Mouse (Mus musculus): ENCODE data around the gene Nfib. TPM values are rescaled to one million over a fixed set of nuclear protein-coding genes. Genes with fewer than 3 reads are reported as not detected.
A peak's percentile ranks its signal among the peaks of the same experiment; 100 is the strongest.

Gene Nfib
- polyA plus RNA-seq, 2 experiments: 1.7 to 2.6 TPM

DNA sequence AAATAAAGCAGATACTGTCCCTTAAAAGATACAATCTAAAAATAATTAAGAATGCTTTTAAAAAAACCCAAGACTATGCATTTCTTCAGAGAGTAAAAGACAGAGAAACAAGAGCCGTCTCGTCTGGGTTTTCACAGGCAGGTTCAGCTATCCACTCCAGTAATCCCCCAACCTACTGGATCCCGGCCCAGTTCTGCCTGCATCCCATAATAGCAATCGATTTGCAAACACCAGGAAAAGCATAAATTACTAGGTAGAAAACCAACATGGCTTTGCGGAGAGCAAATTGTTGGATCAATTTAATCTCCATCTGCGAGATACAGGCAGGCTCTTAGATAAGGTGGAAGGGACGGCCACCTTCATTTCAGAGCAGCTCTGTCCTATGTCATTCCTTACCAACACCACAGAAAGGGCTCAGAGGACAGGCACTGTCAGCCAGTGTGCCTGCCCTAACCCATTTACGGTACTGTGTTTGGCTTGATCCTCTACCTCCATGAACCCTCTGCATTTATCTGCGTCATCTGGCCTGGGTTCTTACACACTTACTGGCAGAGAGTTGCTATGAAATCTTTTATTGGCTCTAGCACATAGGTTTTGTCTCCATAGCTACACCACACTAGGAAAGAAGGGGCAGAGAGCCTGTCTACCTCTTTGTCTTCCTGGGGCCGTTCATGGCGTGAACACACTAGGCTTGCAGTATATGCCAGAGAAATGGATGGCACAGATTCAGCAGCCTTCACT, 321.4 kb downstream of the Nfib start:
- no peak for ATAC-seq (ENCODE audit: insufficient read depth)
- 66% methylated on average over 11 of the region's 11 CpGs for WGBS (ENCODE audit: insufficient replicate concordance)
- Histone ChIP-seq H3K27ac (no peak overlapping the region), H3K9ac (replicated peaks) (no peak overlapping the region), H3K4me1 (replicated peaks; ENCODE audit: control insufficient read depth in 2 of 2, insufficient read depth in 2 of 2, low read length in 1 of 2) (peaks cover 0 to 6% of the 10 kb centered on the region in 2 experiments; a peak in 2 of 4 replicates), H3K27me3 (ENCODE audit: control insufficient read depth, insufficient read depth, low read length) (no peaks in the 10 kb centered on the region), H3K4me2 (ENCODE audit: low read depth) (no peak overlapping the region), H3K9me3 (ENCODE audit: control insufficient read depth, low read length) (no peaks in the 10 kb centered on the region), H3K4me3 (ENCODE audit: insufficient read depth in 1 of 2, low read depth in 2 of 2, low read length in 2 of 2) (no peak overlapping the region), H3K36me3 (replicated peaks; ENCODE audit: control insufficient read depth, insufficient read depth, low read depth) (no peaks in the 10 kb centered on the region)
- no peak for DNase-seq (ENCODE audit: low read depth in 3 of 3, low spot score in 3 of 3)
- no peak for TF ChIP-seq CTCF (IDR thresholded peaks at IDR 0.05; ENCODE audit: low read depth)
- TF ChIP-seq EP300 (IDR thresholded peaks at IDR 0.05; ENCODE audit: low read depth): no peak

DNA sequence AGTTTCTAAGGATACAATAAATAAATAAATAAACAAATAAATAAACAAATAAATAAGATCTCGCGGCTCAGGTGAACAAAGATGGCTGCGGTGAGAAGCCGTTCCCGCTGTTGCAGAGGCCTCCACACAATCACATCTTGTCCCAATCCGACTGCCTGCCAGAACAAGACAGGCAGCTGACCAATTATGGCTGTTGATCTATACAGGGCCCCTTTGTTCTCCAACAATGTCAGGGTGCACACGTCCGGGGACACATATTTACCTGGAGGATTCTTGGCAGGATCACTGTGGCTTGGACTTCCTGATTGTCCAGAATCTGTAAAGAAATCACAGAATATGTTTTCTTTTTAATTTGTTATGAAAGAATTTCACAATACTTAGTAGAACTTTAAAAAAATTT, 322.2 kb downstream of the Nfib start:
- no peaks in the 10 kb centered on the region for H3K27me3 ChIP-seq (ENCODE audit: control insufficient read depth, insufficient read depth, low read length)
- no peak overlapping the region for H3K27ac ChIP-seq
- H3K9ac ChIP-seq (replicated peaks): no peak overlapping the region
- ATAC-seq (ENCODE audit: insufficient read depth) (no peak), DNase-seq (ENCODE audit: low read depth in 3 of 3, low spot score in 3 of 3) (no peak)
- peaks cover 0 to 6% of the 10 kb centered on the region in 2 experiments; a peak in 2 of 4 replicates for H3K4me1 ChIP-seq (replicated peaks; ENCODE audit: control insufficient read depth in 2 of 2, insufficient read depth in 2 of 2, low read length in 1 of 2)
- TF ChIP-seq CTCF (IDR thresholded peaks at IDR 0.05; ENCODE audit: low read depth) (no peak), EP300 (IDR thresholded peaks at IDR 0.05; ENCODE audit: low read depth) (no peak)
- H3K36me3 ChIP-seq (replicated peaks; ENCODE audit: control insufficient read depth, insufficient read depth, low read depth): no peaks in the 10 kb centered on the region
- H3K9me3 ChIP-seq (ENCODE audit: control insufficient read depth, low read length): no peaks in the 10 kb centered on the region
- H3K4me2 ChIP-seq (ENCODE audit: low read depth): no peak overlapping the region
- WGBS (ENCODE audit: insufficient replicate concordance): 65% methylated on average over 8 of the region's 8 CpGs
- no peak overlapping the region for H3K4me3 ChIP-seq (ENCODE audit: insufficient read depth in 1 of 2, low read depth in 2 of 2, low read length in 2 of 2)

DNA sequence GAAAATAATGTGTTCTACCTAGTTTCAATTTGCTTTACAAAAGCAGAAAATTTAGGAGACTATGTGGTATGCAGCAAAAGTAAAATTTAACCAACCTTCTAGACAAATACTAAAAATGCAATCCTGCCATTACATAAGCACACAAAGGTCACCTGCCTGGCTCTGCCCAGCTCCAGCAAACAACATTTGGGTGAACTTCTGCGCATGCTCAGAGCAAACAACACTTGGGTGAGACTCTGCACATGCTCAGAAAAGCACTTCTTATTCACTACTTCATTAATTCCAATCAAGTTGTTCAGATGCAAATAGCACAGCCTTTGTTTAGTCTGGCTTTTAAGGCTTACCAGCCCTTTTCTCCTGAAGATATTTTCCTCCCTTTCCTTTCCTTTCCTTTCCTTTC, 323.8 kb downstream of the Nfib start:
- Histone ChIP-seq H3K4me2 (ENCODE audit: low read depth) (no peak overlapping the region), H3K27ac (no peak overlapping the region), H3K27me3 (ENCODE audit: control insufficient read depth, insufficient read depth, low read length) (no peaks in the 10 kb centered on the region), H3K4me3 (ENCODE audit: insufficient read depth in 1 of 2, low read depth in 2 of 2, low read length in 2 of 2) (no peak overlapping the region), H3K9ac (replicated peaks) (no peak overlapping the region), H3K9me3 (ENCODE audit: control insufficient read depth, low read length) (no peaks in the 10 kb centered on the region), H3K36me3 (replicated peaks; ENCODE audit: control insufficient read depth, insufficient read depth, low read depth) (no peaks in the 10 kb centered on the region), H3K4me1 (replicated peaks; ENCODE audit: control insufficient read depth in 2 of 2, insufficient read depth in 2 of 2, low read length in 1 of 2) (peaks cover 0 to 6% of the 10 kb centered on the region in 2 experiments; a peak in 2 of 4 replicates)
- DNase-seq (ENCODE audit: low read depth in 3 of 3, low spot score in 3 of 3): peak in 2 of 3 experiments; percentile 16 to 35
- TF ChIP-seq EP300 (IDR thresholded peaks at IDR 0.05; ENCODE audit: low read depth) (no peak), CTCF (IDR thresholded peaks at IDR 0.05; ENCODE audit: low read depth) (no peak)
- 82% methylated on average over 1 of the region's 1 CpGs for WGBS (ENCODE audit: insufficient replicate concordance)
- no peak for ATAC-seq (ENCODE audit: insufficient read depth)

DNA sequence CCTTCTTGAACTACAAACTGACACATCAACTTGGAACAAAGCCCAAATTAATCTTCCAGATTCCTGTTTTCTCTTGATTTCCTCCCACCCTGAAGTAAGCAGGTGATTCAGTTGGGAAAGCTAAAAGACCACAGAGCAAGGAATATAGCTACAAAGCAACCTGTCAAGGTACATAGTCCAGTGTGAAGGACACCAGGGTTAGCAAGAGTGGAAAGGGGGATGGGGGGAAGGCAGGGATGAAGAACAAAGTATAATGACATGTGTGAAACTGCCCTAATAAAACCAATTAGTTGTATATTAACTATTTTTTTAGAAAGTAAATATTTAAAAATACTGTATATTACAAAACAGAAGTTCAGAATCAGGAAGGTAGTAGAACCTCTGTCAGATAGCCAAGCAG, 325.0 kb downstream of the Nfib start:
- Histone ChIP-seq H3K27me3 (ENCODE audit: control insufficient read depth, insufficient read depth, low read length) (no peaks in the 10 kb centered on the region), H3K9me3 (ENCODE audit: control insufficient read depth, low read length) (no peaks in the 10 kb centered on the region), H3K27ac (no peak overlapping the region), H3K4me1 (replicated peaks; ENCODE audit: control insufficient read depth in 2 of 2, insufficient read depth in 2 of 2, low read length in 1 of 2) (peaks cover 0 to 5% of the 10 kb centered on the region in 2 experiments; a peak in 2 of 4 replicates), H3K9ac (replicated peaks) (no peak overlapping the region), H3K4me2 (ENCODE audit: low read depth) (no peak overlapping the region), H3K4me3 (ENCODE audit: insufficient read depth in 1 of 2, low read depth in 2 of 2, low read length in 2 of 2) (no peak overlapping the region), H3K36me3 (replicated peaks; ENCODE audit: control insufficient read depth, insufficient read depth, low read depth) (no peaks in the 10 kb centered on the region)
- ATAC-seq (ENCODE audit: insufficient read depth): no peak
- DNase-seq (ENCODE audit: low read depth in 3 of 3, low spot score in 3 of 3): no peak
- TF ChIP-seq EP300 (IDR thresholded peaks at IDR 0.05; ENCODE audit: low read depth) (no peak), CTCF (IDR thresholded peaks at IDR 0.05; ENCODE audit: low read depth) (no peak)

DNA sequence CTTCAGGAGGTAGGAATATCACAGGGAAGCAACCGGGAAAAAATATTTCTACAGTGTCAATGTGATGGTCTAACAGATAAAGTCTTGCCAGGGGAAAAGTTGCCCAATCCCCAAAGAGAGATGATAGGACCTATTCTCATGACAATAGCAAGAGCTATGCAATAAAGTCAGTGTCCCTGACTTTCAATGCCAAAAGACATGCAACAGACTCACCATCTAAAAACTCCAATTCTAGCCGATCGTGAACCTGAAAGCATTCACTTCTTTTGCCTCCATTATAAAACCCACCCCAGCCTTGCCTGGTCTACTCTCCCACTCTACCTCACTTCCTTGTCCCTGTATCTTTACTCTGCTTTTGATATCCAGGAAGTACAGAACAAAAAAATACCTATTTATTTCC, 327.5 kb downstream of the Nfib start:
- Histone ChIP-seq H3K4me2 (ENCODE audit: low read depth) (no peak overlapping the region), H3K4me3 (ENCODE audit: insufficient read depth in 1 of 2, low read depth in 2 of 2, low read length in 2 of 2) (no peak overlapping the region), H3K9ac (replicated peaks) (no peak overlapping the region), H3K9me3 (ENCODE audit: control insufficient read depth, low read length) (no peaks in the 10 kb centered on the region), H3K36me3 (replicated peaks; ENCODE audit: control insufficient read depth, insufficient read depth, low read depth) (no peaks in the 10 kb centered on the region), H3K27ac (no peak overlapping the region), H3K4me1 (replicated peaks; ENCODE audit: control insufficient read depth in 2 of 2, insufficient read depth in 2 of 2, low read length in 1 of 2) (0 out of 4 replicates have a peak, but pooled peaks cover 0 to 2% of the 10 kb centered on the region in 2 experiments), H3K27me3 (ENCODE audit: control insufficient read depth, insufficient read depth, low read length) (no peaks in the 10 kb centered on the region)
- ATAC-seq (ENCODE audit: insufficient read depth) (no peak), DNase-seq (ENCODE audit: low read depth in 3 of 3, low spot score in 3 of 3) (no peak)
- TF ChIP-seq EP300 (IDR thresholded peaks at IDR 0.05; ENCODE audit: low read depth) (no peak), CTCF (IDR thresholded peaks at IDR 0.05; ENCODE audit: low read depth) (no peak)
- WGBS (ENCODE audit: insufficient replicate concordance): 87% methylated on average over 3 of the region's 3 CpGs

Measured in liver, embryonic 14.5 days (tissue).